Mouse (Mus musculus): ENCODE data around the gene Zbtb16.

DNA sequence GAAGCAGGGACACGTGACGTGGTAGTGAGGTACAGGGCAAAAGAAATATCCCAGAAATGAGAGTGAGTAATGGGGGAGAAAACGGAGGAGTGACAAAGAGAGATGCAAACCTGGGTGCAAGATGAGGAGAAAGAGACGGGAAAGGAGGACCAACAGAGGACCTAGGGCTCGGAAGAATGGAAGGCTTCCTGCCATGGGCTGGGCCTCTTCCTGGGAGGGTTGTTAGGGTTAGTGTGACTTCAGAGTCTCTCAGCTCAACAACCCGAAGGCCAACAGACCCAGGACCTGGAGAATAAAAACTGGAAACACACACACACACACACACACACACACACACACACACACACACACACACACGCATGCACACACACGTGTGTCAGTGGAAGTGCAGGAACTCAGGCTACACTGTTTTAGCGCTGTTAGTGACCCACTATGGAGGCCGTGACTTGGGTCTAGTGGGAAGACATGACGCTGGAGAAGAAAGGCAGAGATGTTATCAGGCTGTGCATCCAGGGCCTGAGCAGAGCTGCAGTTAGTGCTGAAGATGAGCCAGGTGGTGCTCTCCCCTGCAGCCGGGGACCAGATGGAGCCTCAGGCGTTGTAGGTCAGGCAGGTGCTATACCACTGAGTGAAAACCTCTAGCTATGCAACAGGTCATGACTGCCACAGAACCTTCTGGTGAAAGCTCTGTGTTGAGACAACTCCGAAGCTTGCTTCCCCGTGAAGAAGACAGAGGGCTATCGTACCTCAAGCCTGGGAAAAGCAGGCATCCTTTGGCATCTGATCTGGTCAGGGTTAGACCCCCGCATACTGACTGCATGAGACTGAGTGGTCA is 186.0 kb downstream of the Zbtb16 start:
- no peak for TF ChIP-seq POLR2A (IDR thresholded peaks at IDR 0.05; ENCODE audit: control insufficient read depth, extremely low read depth, insufficient read depth, low read length, poor library complexity)
- TF ChIP-seq CTCF (IDR thresholded peaks at IDR 0.05; ENCODE audit: borderline replicate concordance, control insufficient read depth, extremely low read depth, insufficient read depth, low read length, poor library complexity): no peak

Data from thymus, adult 2 months (tissue).